Comparison of ENCODE assay signal across 25 mouse cellular contexts in genomic region chr2:80554442-80554841, GRCm38 (mm10).
"Had no signal": no experiment of that assay in that cellular context is flagged by ENCODE, and none has a peak within 500 bp of the region (broad histone marks: within the 10 kb centered on the region; RNA-seq: fewer than 3 reads in every experiment).

No protein-coding gene starts in this region.

- H3K9me3 ChIP-seq: heart, embryonic 10.5 days; heart, embryonic 12.5 days; hindbrain, embryonic 10.5 days; hindbrain, embryonic 12.5 days; intestine, embryonic 15.5 days; limb, embryonic 10.5 days; limb, embryonic 12.5 days had no signal

- DNase-seq: gastrocnemius, adult 2 months; gastrocnemius, postnatal 10 days; gastrocnemius, postnatal 25 days; heart, adult 18-20 months; heart, postnatal 10 days; heart, postnatal 4 days; kidney, adult 18-20 months; kidney, adult 8-10 months; kidney, postnatal 14 days; kidney, postnatal 4 days; liver had no signal

- ATAC-seq: hindbrain, embryonic 16.5 days; inflammation-experienced regulatory T-cells, adult 6 months; intestine, embryonic 15.5 days; intestine, postnatal 0 days had no signal

- H3K27ac ChIP-seq: gastrocnemius, adult 2 months; heart, embryonic 10.5 days; hindbrain, embryonic 10.5 days; hindbrain, embryonic 12.5 days; hindbrain, embryonic 14.5 days; intestine, embryonic 15.5 days; left cerebral cortex, adult 2 months; limb, embryonic 10.5 days; limb, embryonic 12.5 days had no signal

- H3K27me3 ChIP-seq: heart, embryonic 12.5 days; hindbrain, embryonic 12.5 days; intestine, embryonic 15.5 days; limb, embryonic 12.5 days had no signal

- H3K9ac ChIP-seq: heart, embryonic 12.5 days; hindbrain, embryonic 12.5 days; hindbrain, embryonic 14.5 days; intestine, embryonic 15.5 days; limb, embryonic 12.5 days had no signal

- H3K4me3 ChIP-seq: gastrocnemius, adult 2 months; heart, embryonic 10.5 days; heart, embryonic 12.5 days; hindbrain, embryonic 10.5 days; hindbrain, embryonic 12.5 days; intestine, embryonic 15.5 days; layer of hippocampus, adult 2 months; left cerebral cortex, adult 2 months; limb, embryonic 10.5 days; limb, embryonic 12.5 days had no signal

- H3K4me1 ChIP-seq: heart, embryonic 10.5 days; heart, embryonic 12.5 days; hindbrain, embryonic 10.5 days; hindbrain, embryonic 12.5 days; intestine, embryonic 15.5 days; limb, embryonic 10.5 days; limb, embryonic 12.5 days had no signal

- H3K4me2 ChIP-seq: heart, embryonic 12.5 days; hindbrain, embryonic 12.5 days; hindbrain, embryonic 14.5 days; intestine, embryonic 15.5 days; limb, embryonic 12.5 days; liver, embryonic 11.5 days had no signal
